Mouse (Mus musculus) MEL-GATA-1-ER (cell line): Measurements from ENCODE around the gene Micu1.
"Not testable (repeated sequence)": the region's sequence is repeated elsewhere in the genome, so short reads cannot be mapped to it uniquely, and the experiment has no call there.

Experiments used
- DNase-seq: peaks from one replicate; pipeline ENCODE4 v3.0.0-alpha.2; 2012; ENCODE audit warnings: low read depth; ENCODE audit errors: extremely low read depth

Gene Micu1

DNA sequence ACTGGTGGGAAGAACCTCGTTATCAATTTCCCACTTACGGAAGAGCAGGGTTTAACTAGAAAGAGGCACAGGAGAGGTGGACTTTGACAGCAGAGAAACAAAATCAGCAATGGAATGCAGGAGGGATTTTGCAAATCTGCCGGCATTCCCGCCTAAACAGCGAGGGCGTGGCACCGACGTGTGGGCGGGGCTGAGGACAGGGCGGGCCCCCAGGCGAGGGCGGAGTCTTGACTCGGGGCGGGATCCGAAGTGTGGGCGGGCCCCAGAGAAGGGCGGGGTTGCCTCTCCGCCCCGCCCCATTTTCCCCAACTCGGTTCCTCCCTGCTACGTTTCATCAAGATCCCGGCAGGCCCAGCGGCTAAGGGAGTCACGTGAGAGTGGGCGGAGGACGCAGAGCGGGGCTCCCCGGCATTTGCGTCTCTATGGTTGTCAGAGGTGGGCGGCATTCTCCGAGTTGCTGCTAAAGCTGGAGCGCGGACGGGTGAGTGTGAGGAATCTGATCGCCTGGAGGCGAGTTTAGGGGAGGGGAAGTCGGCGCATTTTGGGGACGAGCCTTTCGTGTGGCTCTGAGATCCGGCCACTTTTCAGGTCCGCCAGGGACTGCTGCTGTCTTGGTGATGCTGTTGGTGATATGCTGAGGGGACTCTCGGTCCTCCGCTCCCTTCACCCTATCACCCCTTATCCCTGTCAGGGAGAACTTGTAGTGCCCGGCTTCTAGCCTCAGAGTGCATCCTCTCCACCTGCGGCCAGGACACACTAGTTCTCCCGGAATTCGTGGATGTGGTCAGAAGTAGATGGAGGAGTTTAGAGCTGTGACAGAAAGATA lies at the start of gene Micu1:
TSS of gene Micu1 (plus strand) at position 271 of the 826 bp plus-strand sequence.
- DNase-seq: peak; percentile 90

DNA sequence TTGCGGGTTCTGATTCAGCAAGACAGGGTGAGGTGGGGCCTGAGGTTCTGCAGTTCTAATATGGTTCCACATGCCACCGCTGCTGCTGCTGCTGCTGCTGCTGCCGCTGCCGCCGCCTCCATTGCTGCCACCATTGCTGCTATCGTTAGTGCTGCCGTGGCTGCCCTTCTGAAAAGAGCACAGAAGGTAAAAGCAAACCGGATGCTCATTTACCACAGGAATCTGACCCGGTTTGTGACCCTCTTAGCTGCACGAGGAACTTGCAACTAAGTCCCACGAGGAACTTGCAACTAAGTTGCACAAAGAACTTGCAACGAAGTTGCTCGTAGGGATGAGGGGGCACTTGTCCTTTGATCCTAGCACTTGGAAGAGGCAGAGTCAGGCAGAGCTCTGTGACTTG lies 45.5 kb upstream of the Micu1 start:
- no peak for DNase-seq

DNA sequence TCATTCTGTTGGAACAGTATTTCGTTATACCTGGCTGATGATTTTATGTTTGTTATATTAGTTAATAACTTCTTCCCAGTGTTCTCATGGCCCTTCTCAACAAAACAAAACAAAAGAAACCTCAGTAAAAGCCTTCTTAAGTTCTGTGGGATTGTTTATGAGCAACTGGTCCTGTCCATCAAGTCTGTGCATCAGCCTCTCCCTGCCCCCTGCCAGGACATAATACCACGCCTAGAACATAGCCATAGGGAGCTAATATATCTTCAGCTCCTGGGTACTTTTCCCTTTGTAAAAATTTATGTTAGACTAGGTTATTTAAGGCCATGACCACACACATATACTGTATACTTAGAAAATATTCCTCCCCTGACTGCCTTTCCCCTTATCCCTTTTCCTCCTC lies 37.5 kb upstream of the Micu1 start:
- DNase-seq: no peak

DNA sequence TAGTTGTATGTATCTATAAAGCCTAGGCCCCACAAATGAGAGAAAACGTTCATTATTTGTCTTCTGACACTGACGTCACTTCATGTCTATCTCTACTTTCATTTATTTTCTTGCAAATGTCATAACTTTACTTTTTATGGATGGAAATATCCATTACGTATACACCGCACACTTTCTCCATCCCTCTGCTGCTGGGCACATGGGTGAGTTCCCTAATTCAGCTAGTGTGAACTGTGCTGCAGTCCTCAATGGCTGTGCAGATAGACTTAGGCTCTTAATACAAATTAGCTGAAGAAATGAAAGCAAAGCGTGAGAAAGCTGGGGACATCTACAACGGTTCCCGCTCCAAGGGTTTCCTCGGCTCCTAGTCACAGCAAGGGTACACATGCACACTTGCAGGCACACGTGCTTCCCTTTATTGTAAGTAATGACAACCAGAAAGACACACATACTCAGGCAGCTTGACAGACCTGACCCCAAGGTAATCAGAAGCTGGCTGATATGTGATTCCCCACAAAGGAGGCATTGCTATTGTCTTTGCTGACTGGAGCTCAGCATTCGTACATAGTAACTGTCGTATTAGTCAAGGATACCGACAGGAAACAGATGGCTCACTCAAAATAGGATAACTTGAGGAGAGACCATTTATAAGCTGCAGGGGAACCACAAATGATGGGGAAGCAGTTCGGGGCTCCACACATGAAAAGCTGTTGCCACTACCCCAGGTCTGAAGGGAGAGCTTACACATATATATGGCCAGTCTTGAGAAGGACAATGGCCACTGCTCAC lies 36.6 kb upstream of the Micu1 start:
- peak; percentile 90 for DNase-seq

DNA sequence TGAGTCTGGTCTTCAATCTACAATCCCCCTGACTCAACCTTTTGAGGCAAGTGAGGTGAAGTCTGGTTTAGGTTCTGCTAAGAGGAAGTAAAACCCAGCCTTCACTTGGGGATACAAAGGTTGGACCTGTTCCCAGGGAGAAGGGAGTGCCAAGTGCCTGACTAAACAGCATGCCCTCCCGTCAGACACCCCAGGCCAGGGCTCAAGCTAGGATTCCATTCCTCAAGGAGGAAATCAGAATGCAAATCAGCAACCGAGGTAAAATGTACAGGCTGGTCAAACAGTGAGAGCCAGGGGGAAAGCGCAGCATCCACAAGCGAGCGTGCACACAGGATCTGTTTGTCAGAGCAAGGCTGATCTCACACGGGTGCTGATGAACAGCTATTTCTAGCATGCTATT lies 34.9 kb upstream of the Micu1 start:
- no peak for DNase-seq

DNA sequence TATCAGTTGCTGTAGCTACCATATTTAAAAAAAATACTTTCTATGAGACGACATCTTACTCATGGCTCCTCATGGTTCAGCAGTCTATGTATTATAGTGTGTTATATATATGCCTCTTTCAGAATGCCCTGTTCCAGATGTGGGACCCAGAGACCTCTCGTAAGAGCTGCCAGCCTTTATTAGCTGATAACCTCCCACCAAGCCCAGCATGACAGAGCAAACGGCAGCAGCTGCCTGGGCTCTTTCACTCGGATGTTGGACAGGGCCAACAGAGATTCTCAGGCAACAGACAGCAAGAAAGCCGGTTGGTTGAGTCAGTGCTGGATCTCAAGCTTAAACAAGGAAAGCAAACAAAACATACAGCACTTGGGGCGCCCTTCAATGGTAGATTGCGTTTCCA lies 33.8 kb upstream of the Micu1 start:
- no peak for DNase-seq

DNA sequence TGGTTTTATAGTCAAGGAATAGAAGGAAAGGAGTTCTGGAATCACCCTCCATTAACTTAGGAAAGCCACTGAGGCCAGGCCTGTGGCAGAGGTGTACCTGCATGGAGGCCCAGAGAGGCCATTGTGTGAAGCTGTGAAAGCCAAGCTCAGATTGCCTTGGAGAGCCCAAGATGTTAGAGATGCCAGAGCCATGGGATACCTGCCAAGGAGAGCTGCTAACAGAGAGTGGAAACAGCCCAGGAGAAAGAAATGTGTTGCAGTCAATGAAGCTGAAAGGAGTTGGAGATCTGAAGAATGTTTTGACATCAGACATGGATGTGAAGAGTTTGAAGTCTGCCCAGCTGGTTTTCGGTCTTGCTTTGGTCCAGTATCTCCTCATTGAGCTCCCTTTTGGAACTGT lies 24.4 kb upstream of the Micu1 start:
- DNase-seq: no peak

DNA sequence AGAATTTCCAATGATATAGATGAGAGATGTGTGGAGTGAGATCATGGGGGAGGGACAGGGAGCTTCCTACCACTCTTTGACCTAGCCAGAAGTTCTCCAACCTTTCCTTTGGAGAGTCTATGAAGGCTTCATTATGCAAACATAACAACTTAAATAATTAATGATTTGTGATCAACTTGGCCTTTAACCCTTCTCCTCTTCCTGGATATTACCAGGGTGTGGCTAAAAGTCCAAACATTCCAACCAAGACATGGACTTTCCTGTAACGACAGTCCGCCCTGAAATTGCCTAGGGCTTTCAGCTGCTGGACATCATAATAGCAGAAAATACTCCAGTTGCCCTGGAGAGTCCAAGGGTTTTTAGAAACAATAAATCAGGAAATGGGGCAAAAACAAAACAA lies 23.1 kb upstream of the Micu1 start:
- no peak for DNase-seq

DNA sequence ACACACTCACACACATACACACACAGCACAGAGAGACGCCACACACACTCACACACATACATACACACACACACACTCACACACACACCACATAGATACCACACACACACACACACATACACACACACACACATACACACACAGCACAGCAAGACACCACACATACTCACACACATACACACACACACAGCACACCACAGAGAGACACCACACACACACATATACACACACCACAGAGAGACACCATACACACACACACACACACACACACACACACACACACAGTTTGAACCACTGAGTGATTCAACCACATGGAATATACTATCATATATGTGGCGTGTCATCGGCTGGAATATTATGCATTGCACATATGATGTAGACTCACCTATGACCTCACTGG lies 16.7 kb upstream of the Micu1 start:
- DNase-seq: not testable (repeated sequence)

DNA sequence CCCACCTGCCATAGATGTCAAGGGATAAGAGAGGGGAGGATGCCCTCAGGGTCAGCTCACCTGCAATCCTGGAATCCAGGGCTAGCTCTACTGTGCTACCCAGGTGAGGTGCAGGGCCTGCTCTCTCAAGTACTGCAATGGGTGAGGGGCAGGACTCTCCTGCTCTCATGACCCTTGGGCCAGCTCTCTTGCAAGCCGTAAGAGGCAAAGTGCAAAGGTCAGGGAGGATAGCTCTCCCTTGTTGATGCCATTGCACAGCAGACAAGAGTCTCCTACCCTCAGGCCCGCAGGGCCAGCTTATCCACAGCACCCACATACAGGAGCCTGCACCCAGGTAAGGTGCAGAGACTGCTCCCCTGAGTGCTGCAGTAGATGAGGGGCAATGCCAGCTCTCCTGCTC lies 15.2 kb upstream of the Micu1 start:
- DNase-seq: no peak

DNA sequence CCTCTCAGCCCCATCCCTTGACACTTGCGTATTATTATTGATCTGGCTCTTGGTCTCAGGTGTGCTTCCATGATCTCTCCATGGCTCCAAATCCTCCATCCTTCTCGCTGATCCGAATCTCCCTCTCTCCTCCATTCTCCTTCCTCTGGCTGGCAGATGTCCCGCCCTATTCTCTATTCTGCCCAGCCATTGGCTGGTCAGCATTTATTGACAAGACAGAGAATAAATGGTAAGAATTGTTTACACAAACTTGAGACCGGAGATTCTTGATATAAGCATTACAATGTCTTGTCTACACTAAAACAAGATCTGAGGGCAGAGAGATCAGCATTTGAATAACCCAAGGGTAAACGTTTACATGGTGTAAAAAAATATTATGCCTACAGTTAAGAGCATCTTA lies 12.4 kb upstream of the Micu1 start:
- DNase-seq: no peak

DNA sequence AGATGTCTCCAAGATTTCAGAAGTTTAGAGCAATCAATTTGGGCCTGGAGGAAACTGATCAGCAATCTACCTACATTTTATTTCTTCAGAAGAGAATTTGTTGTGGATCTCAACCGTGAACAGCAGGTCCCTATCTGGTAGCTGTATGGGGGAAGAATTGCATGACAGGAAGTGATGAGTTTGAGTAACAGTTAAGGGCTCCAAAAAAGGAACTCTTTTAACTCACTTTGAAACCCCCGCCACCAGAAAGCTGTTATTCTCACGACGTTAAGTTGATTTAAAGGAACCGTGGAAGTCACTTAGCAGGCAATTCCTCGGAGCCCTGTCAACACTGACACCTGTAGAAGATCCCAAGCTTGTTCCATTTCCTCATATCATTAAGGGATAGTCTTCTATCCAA lies 9.8 kb upstream of the Micu1 start:
- DNase-seq: peak; percentile 60

DNA sequence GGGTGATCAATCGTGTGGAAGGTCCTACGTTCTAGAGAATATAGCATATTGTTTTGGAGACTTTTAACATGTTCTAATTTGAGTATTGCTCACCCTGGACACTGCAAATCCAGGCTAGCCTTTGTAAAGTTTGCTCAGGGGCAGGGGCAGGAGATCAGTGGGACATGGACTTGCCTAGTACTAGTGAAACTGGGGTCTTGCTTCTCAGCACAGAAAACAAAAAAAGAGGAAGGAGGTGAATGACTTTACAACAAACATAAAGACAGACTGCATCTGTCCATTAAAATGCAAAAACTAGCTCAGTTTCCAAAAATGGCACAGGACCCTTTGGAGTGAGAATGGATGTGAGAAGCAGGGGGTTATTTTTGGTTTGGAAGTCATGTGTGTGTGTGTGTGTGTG lies 8.2 kb upstream of the Micu1 start:
- no peak for DNase-seq

DNA sequence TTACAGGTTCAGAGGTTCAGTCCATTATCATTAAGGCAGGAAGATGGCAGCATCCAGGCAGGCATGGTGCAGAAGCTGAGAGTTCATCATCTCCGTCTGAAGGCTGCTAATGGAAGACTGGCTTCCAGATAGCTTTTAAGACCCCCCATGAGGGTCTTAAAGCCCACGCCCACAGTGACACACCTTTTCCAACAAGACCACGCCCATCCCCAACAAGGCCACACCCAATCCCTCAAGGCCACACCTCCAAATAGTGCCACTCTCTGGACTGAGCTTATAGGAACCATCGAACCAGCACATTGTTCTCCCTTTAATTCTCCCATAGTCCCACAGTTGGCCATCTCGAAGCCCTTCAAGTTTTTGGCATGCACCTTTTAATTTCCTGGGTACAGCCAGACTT lies 2.8 kb upstream of the Micu1 start:
- DNase-seq: no peak

DNA sequence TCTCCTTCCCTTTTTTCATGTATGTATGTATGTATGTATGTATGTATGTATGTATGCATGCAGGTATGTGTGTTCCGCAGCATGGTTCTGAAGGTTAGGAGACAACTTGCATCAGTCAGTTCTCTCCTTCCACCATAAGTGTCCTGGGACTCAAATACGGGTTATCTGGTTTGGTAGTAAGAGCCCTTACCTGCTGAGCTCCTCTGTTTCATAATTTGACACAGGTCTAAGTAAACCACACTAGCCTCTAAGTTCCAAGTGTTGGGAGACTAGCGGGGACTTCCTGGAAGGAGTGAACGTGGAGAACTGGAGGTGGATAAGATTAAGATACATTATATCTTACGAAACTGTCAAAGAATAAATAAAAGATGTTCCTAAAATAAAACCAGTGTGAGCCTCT lies 472 bp upstream of the Micu1 start:
- DNase-seq: peak; percentile 34

DNA sequence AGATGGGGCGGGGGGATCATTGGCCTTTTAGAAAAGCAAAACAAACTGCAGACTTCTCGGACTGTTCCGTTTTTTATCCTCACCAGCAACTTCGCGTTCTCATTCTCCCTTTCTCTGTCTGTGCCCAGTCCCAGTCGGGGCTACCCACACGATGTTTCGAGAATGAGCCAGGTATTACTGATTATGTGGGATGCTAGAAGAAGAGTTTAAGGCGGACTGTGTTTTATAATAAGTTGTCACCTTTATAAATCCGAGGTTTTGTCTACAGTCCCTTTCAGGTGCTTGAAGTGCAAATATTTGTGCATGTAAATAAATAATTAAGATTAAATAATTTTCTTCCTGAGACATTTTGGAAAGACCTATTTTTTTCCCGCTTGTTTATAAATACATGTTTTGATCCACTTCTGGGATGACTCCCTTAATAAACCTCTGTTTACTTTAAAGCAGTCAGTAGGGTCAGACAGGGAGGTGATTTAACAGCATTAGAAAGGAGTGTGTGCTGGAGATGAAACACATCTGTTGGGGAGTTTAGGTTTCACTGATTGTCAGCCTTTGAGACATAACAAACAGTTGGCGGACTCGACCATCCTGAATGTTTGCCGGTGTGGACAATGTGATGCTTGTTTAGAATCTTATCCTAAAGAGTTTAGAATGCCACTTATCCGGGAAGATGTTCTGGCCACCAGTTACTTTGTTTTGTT lies 933 bp downstream of the Micu1 start:
- no peak for DNase-seq

DNA sequence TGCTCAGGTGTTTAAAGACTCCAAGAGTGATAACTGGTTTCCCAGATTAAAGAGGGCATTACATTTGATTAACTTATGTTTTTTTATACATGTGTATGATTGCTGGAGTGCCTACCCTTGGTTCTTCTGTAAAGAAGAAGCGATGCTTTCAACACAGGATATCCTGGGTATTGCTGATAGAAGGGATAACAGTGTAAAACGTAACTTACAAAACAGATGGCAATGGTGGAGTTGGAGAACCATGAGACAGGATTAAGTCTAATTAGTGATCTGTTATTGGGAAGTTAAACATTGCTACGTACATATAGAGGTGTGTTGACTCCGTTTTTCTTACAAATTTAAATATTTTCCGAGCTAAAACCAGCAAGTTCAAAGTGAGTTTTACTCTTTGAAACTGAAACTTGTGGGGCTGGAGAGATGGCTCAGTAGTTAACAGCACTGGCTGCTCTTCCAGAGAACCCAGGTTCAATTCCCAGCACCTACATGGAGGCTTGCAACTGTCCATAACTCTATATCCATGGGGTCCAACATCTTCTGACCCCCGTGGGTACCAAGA lies 4.8 kb downstream of the Micu1 start:
- no peak for DNase-seq

DNA sequence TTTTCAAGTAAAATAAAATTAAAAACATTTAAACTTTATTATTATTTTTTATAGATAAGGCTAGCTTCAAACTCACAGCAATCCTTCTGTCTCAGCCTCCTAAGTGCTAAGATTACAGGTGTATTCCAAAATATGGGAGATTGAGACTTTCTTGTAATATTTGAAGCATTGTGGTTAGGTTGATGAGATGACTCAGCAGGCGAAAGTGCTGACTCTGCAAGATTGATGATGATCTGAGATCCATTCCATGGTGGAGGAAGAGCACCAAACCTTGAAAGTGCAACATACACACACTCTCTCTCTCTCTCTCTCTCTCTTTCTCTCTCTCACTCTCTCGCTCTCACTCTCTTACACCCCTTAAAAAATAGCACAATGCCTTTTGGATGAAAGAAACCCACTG lies 5.3 kb downstream of the Micu1 start:
- no peak for DNase-seq

DNA sequence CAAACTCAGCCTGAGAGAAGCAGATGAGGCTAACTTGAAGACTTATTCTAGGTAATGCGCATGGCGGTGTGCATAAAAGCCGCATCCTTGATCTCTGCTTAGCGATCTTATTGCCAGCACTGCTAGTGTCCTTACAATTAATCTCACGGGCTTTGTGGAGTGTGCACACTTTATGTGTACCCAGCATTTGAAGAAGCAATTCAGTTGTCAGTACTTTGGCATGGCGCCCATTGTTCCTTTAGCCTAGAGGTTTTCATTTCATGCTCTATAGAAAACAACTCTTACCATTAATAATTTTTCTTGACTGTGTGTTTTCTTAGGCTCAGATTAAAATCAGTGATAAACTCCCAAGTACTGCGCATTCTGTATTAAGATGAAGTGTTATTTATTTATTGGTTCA lies 7.0 kb downstream of the Micu1 start:
- no peak for DNase-seq

DNA sequence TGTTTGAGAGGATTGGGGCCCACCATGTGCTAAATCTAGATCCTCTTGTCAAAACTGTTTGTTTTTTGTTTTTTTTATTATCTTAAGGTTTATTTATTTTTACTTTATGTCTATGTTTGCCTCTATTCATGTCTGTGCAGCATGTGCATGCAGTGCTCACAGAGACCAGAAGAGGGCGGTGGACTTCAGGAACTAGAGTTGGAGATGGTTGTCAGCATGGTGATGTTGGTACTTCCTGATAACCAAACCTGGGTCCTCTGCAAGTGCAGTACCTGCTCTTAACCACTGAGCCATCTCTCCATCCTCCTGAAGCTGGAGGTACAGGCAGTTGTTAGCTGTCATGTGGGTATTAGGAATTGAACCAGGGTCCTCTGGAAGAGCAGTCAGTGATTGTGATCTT lies 8.0 kb downstream of the Micu1 start:
- DNase-seq: no peak

DNA sequence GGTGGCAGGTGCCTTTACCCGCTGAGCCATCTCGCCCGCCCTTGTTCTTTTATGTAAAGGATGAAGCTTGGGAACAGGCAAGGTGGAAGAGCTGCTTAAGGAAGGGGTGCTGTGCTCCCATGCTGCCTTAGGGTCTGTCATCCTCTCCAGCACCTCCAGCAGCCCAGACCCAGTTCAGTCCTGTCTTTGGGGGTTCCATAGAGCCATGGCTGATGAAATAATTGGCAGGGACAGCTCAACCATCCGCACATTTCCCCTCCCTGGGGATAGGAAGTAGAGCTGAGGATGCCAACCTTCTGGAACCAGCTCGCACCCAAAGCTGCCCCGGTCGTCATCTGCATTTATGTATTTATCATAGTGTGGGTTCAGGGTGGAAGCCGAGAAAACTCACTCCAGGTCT lies 9.8 kb downstream of the Micu1 start:
- no peak for DNase-seq

DNA sequence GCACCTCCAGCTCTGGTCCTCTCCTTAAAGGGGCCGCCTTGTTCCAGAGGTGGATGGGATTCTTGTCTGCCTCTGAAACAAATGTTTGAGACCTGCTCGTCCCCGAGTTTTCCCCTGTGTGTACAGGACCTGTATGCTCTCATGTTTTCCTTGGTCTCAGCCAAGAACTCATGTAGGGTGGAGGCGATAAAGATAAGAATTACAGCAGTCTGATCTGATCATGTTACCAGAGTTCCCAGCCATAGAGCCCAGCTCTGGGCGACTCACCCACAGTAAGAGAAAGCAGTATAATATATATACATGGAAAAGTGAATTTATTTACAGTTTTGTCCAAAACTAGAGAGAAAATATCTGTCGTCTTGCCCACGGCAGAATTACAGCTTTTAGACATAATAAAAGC lies 17.7 kb downstream of the Micu1 start:
- DNase-seq: no peak
